Comparison of ENCODE assay signal across 28 mouse cellular contexts in genomic region chr17:80739421-80739820, GRCm38 (mm10). TPM values are rescaled to one million over a fixed set of nuclear protein-coding genes. Genes with fewer than 3 reads are reported as not detected.
DNase-seq lines count a peak whose midpoint lies in the region; ATAC-seq and TF ChIP-seq lines count a peak whose summit lies in the region.
"Had no signal": no experiment of that assay in that cellular context is flagged by ENCODE, and none has a peak within 500 bp of the region (broad histone marks: within the 10 kb centered on the region; RNA-seq: fewer than 3 reads in every experiment).

No protein-coding gene starts in this region.

- no peak overlapping the region for H3K9ac ChIP-seq in midbrain, postnatal 0 days (replicated peaks; ENCODE audit: low read length, poor library complexity, severe bottlenecking)
- no peak overlapping the region for H3K9ac ChIP-seq in midbrain, embryonic 13.5 days (replicated peaks)
- H3K9ac ChIP-seq: embryonic facial prominence, embryonic 13.5 days; forebrain, embryonic 13.5 days; hindbrain, embryonic 13.5 days had no signal

- no peak overlapping the region for H3K27ac ChIP-seq in midbrain, postnatal 0 days (ENCODE audit: low read depth, low read length)
- H3K27ac ChIP-seq in midbrain, embryonic 13.5 days, result no peak overlapping the region
- H3K27ac ChIP-seq: embryonic facial prominence, embryonic 10.5 days; embryonic facial prominence, embryonic 13.5 days; forebrain, embryonic 10.5 days; forebrain, embryonic 13.5 days; hindbrain, embryonic 10.5 days; hindbrain, embryonic 13.5 days had no signal

- peak; percentile 22 for DNase-seq in midbrain, postnatal 0 days (ENCODE audit: low spot score)
- DNase-seq in fat pad, adult 2 months (ENCODE audit: extremely low read depth, low read depth, low spot score), result peak; percentile 75
- DNase-seq in retina, adult 2 months (ENCODE audit: low read depth, low spot score), result peak; percentile 79
- DNase-seq in retina, postnatal 7 days (ENCODE audit: low read depth, low spot score), result peak; percentile 75
- DNase-seq in kidney, adult 8-10 months, result no peak
- DNase-seq in heart, postnatal 25 days (ENCODE audit: low spot score), result no peak
- DNase-seq: adrenal gland, postnatal 10 days; adrenal gland, postnatal 36 days; cerebellum, adult 18-20 months; cerebellum, adult 9-10 months; cerebellum, postnatal 36 days; embryo, embryonic 11 days; gastrocnemius, postnatal 10 days; gastrocnemius, postnatal 36 days; heart, adult 11 months; heart, postnatal 36 days had no signal

- 43% methylated on average over 5 of the region's 5 CpGs for WGBS in midbrain, postnatal 0 days
- 42% methylated on average over 5 of the region's 5 CpGs for WGBS in midbrain, embryonic 13.5 days

- no peak overlapping the region for H3K4me3 ChIP-seq in midbrain, postnatal 0 days (ENCODE audit: low read depth, low read length)
- H3K4me3 ChIP-seq in midbrain, embryonic 13.5 days (replicated peaks), result no peak overlapping the region
- H3K4me3 ChIP-seq: embryonic facial prominence, embryonic 10.5 days; embryonic facial prominence, embryonic 13.5 days; erythroblast, embryonic 14.5 days; forebrain, embryonic 10.5 days; forebrain, embryonic 13.5 days; hindbrain, embryonic 10.5 days; hindbrain, embryonic 13.5 days had no signal

- ATAC-seq in midbrain, postnatal 0 days (ENCODE audit: low FRiP score), result no peak
- ATAC-seq in midbrain, embryonic 13.5 days, result no peak
- ATAC-seq: CD4-positive, CD25-positive, alpha-beta regulatory T cell, adult 4 months; forebrain, embryonic 13.5 days; forebrain, embryonic 16.5 days; hindbrain, embryonic 16.5 days had no signal

- no peaks in the 10 kb centered on the region for H3K27me3 ChIP-seq in midbrain, postnatal 0 days (ENCODE audit: insufficient read depth, low read length)
- no peaks in the 10 kb centered on the region for H3K27me3 ChIP-seq in midbrain, embryonic 13.5 days
- H3K27me3 ChIP-seq: embryonic facial prominence, embryonic 13.5 days; forebrain, embryonic 13.5 days; hindbrain, embryonic 13.5 days had no signal

- no peaks in the 10 kb centered on the region for H3K36me3 ChIP-seq in midbrain, postnatal 0 days (ENCODE audit: insufficient read depth, low read length)
- H3K36me3 ChIP-seq in midbrain, embryonic 13.5 days, result no peaks in the 10 kb centered on the region
- H3K36me3 ChIP-seq: embryonic facial prominence, embryonic 10.5 days; embryonic facial prominence, embryonic 13.5 days; forebrain, embryonic 10.5 days; hindbrain, embryonic 10.5 days; hindbrain, embryonic 13.5 days had no signal

- no peak overlapping the region for H3K4me2 ChIP-seq in midbrain, postnatal 0 days (ENCODE audit: low read depth, low read length, poor library complexity, severe bottlenecking)
- H3K4me2 ChIP-seq in midbrain, embryonic 13.5 days (replicated peaks), result no peak overlapping the region
- H3K4me2 ChIP-seq: embryonic facial prominence, embryonic 13.5 days; forebrain, embryonic 13.5 days; heart, embryonic 11.5 days; hindbrain, embryonic 13.5 days had no signal

- TF ChIP-seq CTCF in midbrain, postnatal 0 days (IDR thresholded peaks at IDR 0.05), result no peak

- intact Hi-C loops in heart, postnatal 25 days (cut with DNase I), result no loop called here

- no peaks in the 10 kb centered on the region for H3K4me1 ChIP-seq in midbrain, postnatal 0 days (ENCODE audit: insufficient read depth, low read length)
- H3K4me1 ChIP-seq in midbrain, embryonic 13.5 days (replicated peaks), result 0 out of 2 replicates have a peak, but pooled peaks cover 3% of the 10 kb centered on the region
- H3K4me1 ChIP-seq: embryonic facial prominence, embryonic 10.5 days; embryonic facial prominence, embryonic 13.5 days; forebrain, embryonic 10.5 days; forebrain, embryonic 13.5 days; hindbrain, embryonic 10.5 days; hindbrain, embryonic 13.5 days had no signal

- H3K9me3 ChIP-seq in midbrain, postnatal 0 days (ENCODE audit: low read length), result no peaks in the 10 kb centered on the region
- no peaks in the 10 kb centered on the region for H3K9me3 ChIP-seq in midbrain, embryonic 13.5 days
- H3K9me3 ChIP-seq: embryonic facial prominence, embryonic 10.5 days; embryonic facial prominence, embryonic 13.5 days; forebrain, embryonic 10.5 days; forebrain, embryonic 13.5 days; hindbrain, embryonic 10.5 days; hindbrain, embryonic 13.5 days had no signal

RNA-seq across cellular contexts. Expression of gene Map4k3, which starts 11.1 kb away (rescaled TPM):
- total RNA-seq in midbrain, postnatal 0 days (2014; rRNA removed), result 60.9 and 64.5 TPM in 2 replicates
- polyA plus RNA-seq in midbrain, postnatal 0 days (2015; fragmentation: Nextera tagmentation; extraction: Ambion mirVana), result 16.9 and 17.3 TPM in 2 replicates
- polyA plus RNA-seq in midbrain, embryonic 13.5 days (2015; fragmentation: Nextera tagmentation; extraction: Ambion mirVana), result 22.6 and 23.5 TPM in 2 replicates
- total RNA-seq in heart, postnatal 25 days (2021), result 10 to 100 TPM; 24.0 to 24.4 TPM
- polyA plus RNA-seq: erythroblast, embryonic 14.5 days had no signal

Comparison
In these comparisons a context has a peak if more than half of its experiments do, and no peak if none do; other contexts are left out.
1. DNase-seq: peak in midbrain, postnatal 0 days (single experiment), fat pad, adult 2 months (single experiment), retina, adult 2 months (single experiment) and retina, postnatal 7 days (single experiment); none in kidney, adult 8-10 months (0 of 2) and heart, postnatal 25 days (single experiment).